Mouse (Mus musculus) myocyte (in vitro differentiated cells): ENCODE data around the gene Mettl13.

ENCODE experiments used
- MAX ChIP-seq: IDR thresholded peaks from one replicate; pipeline ENCODE4 v1.6.1; 2011; ENCODE audit warnings: low read depth, mild to moderate bottlenecking, control low read depth
- SRF ChIP-seq: IDR thresholded peaks from one replicate; pipeline ENCODE4 v1.6.1; 2011; ENCODE audit warnings: low read depth; ENCODE audit not compliant: control insufficient read depth, insufficient read length

DNA sequence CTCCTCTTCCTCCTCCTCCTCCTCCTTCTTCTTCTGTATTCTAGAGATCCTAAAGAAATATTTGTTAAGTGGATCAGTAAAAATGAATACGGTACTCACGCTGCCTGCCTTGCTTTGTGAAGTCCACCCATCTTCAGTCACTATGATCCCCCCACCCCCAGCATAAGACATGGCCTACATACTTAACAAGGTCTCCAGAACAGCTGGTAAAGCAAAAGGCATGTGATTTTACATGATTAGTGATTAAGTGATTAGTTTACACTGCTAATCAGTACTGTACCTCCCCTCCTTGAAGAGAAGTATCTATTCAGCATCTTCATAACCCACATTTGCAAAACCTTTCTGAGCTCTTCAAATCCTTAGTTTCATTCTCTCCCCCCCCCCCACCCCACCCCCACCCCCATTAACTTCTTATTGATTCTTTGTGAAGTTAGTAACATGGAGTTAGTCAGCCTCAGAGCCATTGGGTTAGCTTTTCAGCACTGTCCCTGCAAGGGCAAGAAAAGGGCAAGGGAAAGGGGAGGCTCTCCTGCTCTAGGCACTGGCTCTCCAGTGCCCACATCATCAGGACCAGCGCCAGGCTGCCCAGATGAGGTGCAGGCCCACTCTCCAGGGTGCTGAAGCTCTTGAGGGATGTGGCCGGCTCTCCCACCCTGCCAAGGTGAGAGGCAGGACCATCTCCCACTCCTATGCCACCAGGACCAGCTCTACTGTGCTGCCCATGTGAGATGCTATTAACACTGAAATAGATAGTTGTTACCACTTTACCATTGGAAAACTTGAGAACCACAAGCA, 39.9 kb downstream of the Mettl13 start:
- TF ChIP-seq SRF (no peak), MAX (no peak)
